Mouse (Mus musculus) brain, embryonic 14.5 days (tissue): ENCODE measurements at regions not wholly inside any gene's neighbourhood (a gene's known extent, or its start where the extent isn't known, plus 50 kb on each side); places are given as distances from the start of the nearest gene placed in this dataset.

Experiments used
- DNase-seq: peaks from one replicate; pipeline ENCODE4 v3.0.0-alpha.2; 2011; ENCODE audit warnings: low read depth
- CTCF ChIP-seq: fragments of 200-500 bp; IDR thresholded peaks from 2 replicates; pipeline ENCODE4 v1.5.1; 2012; ENCODE audit warnings: inconsistent platforms, mild to moderate bottlenecking, moderate library complexity, borderline replicate concordance; ENCODE audit not compliant: insufficient read depth, insufficient read length; ENCODE audit errors: extremely low read depth
- POLR2A ChIP-seq: fragments of 200-500 bp; IDR thresholded peaks from 2 replicates; pipeline ENCODE4 v1.6.1; 2012; ENCODE audit warnings: mild to moderate bottlenecking, inconsistent platforms, borderline replicate concordance; ENCODE audit not compliant: poor library complexity, insufficient read depth, insufficient read length, severe bottlenecking; ENCODE audit errors: extremely low read depth

GRCm38 (mm10) chr14:111738943-111739342 lies 64.0 kb downstream of the Slitrk5 start:
- no peak for TF ChIP-seq CTCF
- no peak for TF ChIP-seq POLR2A
- peak; percentile 73 for DNase-seq

DNA sequence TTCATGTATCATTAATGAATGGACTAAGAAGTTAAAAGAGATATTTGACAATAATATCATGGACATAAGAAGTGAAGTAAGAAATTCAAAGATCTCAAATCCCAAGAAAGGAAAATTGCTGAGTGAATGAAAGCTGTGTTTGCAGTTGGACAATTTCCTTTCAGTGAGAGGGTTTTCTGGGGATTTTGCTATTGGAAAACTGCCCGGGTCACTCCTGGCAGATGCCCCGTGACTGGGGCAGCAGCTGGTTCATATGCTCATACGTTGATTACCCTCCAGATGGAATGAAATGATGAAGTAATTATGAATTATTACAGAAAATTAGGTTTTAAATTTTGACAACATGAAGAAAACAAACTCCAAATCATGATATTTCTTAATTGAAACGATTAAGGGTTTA lies 88.7 kb downstream of the Slitrk5 start:
- peak; percentile 55 for DNase-seq
- TF ChIP-seq CTCF, result no peak
- TF ChIP-seq POLR2A, result no peak

GRCm38 (mm10) chr14:111778152-111778551 lies 103.3 kb downstream of the Slitrk5 start:
- DNase-seq, result peak; percentile 46

DNA sequence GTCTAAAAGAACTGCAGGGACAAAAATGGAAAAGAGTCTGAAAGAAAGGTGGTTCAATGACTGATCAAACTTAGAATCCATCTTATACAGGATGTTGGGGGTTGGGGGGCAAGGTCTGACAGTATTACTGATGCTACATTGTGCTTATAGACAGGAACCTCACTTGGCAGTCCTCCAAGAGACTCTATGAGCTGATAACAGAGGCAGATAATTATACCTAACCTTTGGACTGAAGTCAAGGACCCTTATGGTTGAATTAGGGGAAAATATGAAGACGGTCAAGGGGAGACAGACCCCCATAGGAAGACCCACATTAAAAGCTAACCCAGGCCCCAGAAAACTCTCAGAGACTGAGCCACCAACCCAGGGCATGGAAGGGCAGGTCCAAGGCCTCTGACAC lies 133.1 kb downstream of the Slitrk5 start:
- TF ChIP-seq CTCF (no peak), POLR2A (no peak)
- no peak for DNase-seq

More at GRCm38 (mm10) chr14:111778152-111778551, 103.3 kb downstream of the Slitrk5 start:
- TF ChIP-seq CTCF (peak; percentile 51; the same call in 1 of the 2 replicates), POLR2A (no peak)

DNA sequence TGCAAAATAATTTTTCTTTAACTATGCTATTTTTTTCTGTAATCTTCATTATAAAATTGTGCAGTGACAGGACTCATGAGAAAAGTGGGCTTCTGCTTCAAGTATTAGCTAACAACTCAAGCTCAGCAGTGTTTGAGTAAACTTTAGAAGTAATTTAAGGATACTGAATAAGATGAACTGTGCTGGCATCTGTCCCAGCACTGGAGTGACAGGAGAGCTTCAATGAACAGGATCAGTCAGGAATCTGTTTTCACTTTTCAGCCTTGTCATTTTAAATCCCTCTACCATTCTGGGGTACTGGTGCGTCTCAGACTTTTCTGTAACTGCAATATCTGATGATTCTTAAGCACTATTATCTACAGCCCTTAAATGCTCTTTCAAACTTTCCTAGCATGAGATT lies 135.0 kb downstream of the Slitrk5 start:
- peak; percentile 58 for DNase-seq
- no peak for TF ChIP-seq CTCF
- no peak for TF ChIP-seq POLR2A

- TF ChIP-seq POLR2A (no peak), CTCF (no peak)
- peak; percentile 42 for DNase-seq
Observed at GRCm38 (mm10) chr14:111822047-111822730, 147.3 kb downstream of the Slitrk5 start.
